Mouse (Mus musculus) midbrain, embryonic 14.5 days (tissue): ENCODE measurements around the gene Tenm3. TPM values are rescaled to one million over a fixed set of nuclear protein-coding genes. Genes with fewer than 3 reads are reported as not detected.

ENCODE experiments used
- ATAC-seq: fragments of 200-750 bp; cut with Nextera tagmentation; 2 replicates; pipeline ENCODE4 v1.8.0; 2017; ENCODE audit warnings: moderate number of reproducible peaks, moderate library complexity; ENCODE audit not compliant: low FRiP score, low TSS enrichment
- DNase-seq: peaks from one replicate; pipeline ENCODE4 v3.0.0-alpha.2; 2015
- H3K27ac ChIP-seq: fragments of 300-500 bp; sonication (generic); replicated peaks from 2 replicates; pipeline ENCODE4 v1.5.1; 2014; ENCODE audit warnings: mild to moderate bottlenecking, low read depth, low read length, moderate library complexity
- H3K27me3 ChIP-seq: fragments of 300-500 bp; sonication (generic); 2 replicates; pipeline ENCODE4 v1.6.1; 2014; ENCODE audit warnings: low read length, control low read depth, mixed read lengths; ENCODE audit not compliant: control insufficient read depth, insufficient read depth
- H3K36me3 ChIP-seq: fragments of 300-500 bp; sonication (generic); 2 replicates; pipeline ENCODE4 v1.6.1; 2014; ENCODE audit warnings: low read length, control low read depth; ENCODE audit not compliant: control insufficient read depth, insufficient read depth
- H3K4me1 ChIP-seq: fragments of 300-500 bp; sonication (generic); 2 replicates; pipeline ENCODE4 v1.6.1; 2014; ENCODE audit warnings: mild to moderate bottlenecking, antibody characterized with exemption, low read length, control low read depth; ENCODE audit not compliant: control insufficient read depth, insufficient read depth
- H3K4me2 ChIP-seq: fragments of 300-500 bp; sonication (generic); 2 replicates; pipeline ENCODE4 v1.6.1; 2014; ENCODE audit warnings: mild to moderate bottlenecking, low read length, moderate library complexity
- H3K4me3 ChIP-seq: fragments of 300-500 bp; sonication (generic); replicated peaks from 2 replicates; pipeline ENCODE4 v1.5.1; 2014; ENCODE audit warnings: low read depth, low read length
- H3K9ac ChIP-seq: fragments of 300-500 bp; sonication (generic); replicated peaks from 2 replicates; pipeline ENCODE4 v1.6.1; 2014; ENCODE audit warnings: mild to moderate bottlenecking, low read length, moderate library complexity
- H3K9me3 ChIP-seq: fragments of 300-500 bp; sonication (generic); 2 replicates; pipeline ENCODE4 v1.6.1; 2016; ENCODE audit warnings: low read length, control low read depth, mixed read lengths; ENCODE audit not compliant: control insufficient read depth
- WGBS: fragments of 180-500 bp; shearing (Covaris S2); extraction: QIAGEN DNeasy Blood & Tissue Kit; methylation state at CpG from one replicate; pipeline ENCODE4 v1.1.7; 2014; 5-methylcytosine and 5-hydroxymethylcytosine counted together
- polyA plus RNA-seq: library from polyadenylated mRNA; unstranded; fragments of >200 nt; fragmentation: Nextera tagmentation; extraction: Ambion mirVana; gene quantifications from 2 replicates; pipeline ENCODE4 v1.2.1, GENCODE M21; 2014

The Tenm3 gene
- polyA plus RNA-seq, 1 experiment from 2014 or later = 61.6 TPM

- no peaks in the 10 kb centered on the region for H3K27me3 ChIP-seq
- DNase-seq (peak; percentile 21), ATAC-seq (peak; percentile 43; the same call in 1 of the 2 replicates)
- no peak overlapping the region for H3K4me2 ChIP-seq
- H3K9me3 ChIP-seq = no peaks in the 10 kb centered on the region
- 16% methylated on average over 13 of the region's 13 CpGs for WGBS
- no peak overlapping the region for H3K9ac ChIP-seq
- no peak overlapping the region for H3K4me3 ChIP-seq
- no peak overlapping the region; the same call in 1 of the 2 replicates for H3K27ac ChIP-seq
- no peaks in the 10 kb centered on the region for H3K36me3 ChIP-seq
- peaks cover 7% of the 10 kb centered on the region for H3K4me1 ChIP-seq
Observed at GRCm38 (mm10) chr8:48748503-48749059, 95.2 kb downstream of the Tenm3 start.

- Histone ChIP-seq H3K9me3 (no peaks in the 10 kb centered on the region), H3K36me3 (no peaks in the 10 kb centered on the region), H3K9ac (no peak overlapping the region), H3K4me2 (no peak overlapping the region), H3K4me3 (no peak overlapping the region), H3K27ac (no peak overlapping the region), H3K27me3 (no peaks in the 10 kb centered on the region), H3K4me1 (peaks cover 22% of the 10 kb centered on the region)
- 93% methylated on average over 4 of the region's 4 CpGs for WGBS
- no peak for ATAC-seq
- DNase-seq = no peak
Observed at GRCm38 (mm10) chr8:48743912-48744311, 99.8 kb downstream of the Tenm3 start.

- peaks cover 17% of the 10 kb centered on the region for H3K4me1 ChIP-seq
- WGBS = 88% methylated on average over 6 of the region's 6 CpGs
- no peak overlapping the region for H3K9ac ChIP-seq
- H3K27ac ChIP-seq = no peak overlapping the region
- no peak overlapping the region for H3K4me3 ChIP-seq
- H3K36me3 ChIP-seq = no peaks in the 10 kb centered on the region
- H3K4me2 ChIP-seq = no peak overlapping the region
- no peaks in the 10 kb centered on the region for H3K9me3 ChIP-seq
- ATAC-seq (no peak), DNase-seq (no peak)
- H3K27me3 ChIP-seq = no peaks in the 10 kb centered on the region
Observed at GRCm38 (mm10) chr8:48742741-48743140, 101.0 kb downstream of the Tenm3 start.

- Histone ChIP-seq H3K27ac (peak overlapping the region; percentile 43; the same call in 1 of the 2 replicates), H3K36me3 (no peaks in the 10 kb centered on the region), H3K9me3 (no peaks in the 10 kb centered on the region), H3K4me2 (peak overlapping the region; percentile 59), H3K9ac (no peak overlapping the region), H3K27me3 (no peaks in the 10 kb centered on the region), H3K4me1 (peaks cover 17% of the 10 kb centered on the region), H3K4me3 (no peak overlapping the region)
- 46% methylated on average over 11 of the region's 11 CpGs for WGBS
- DNase-seq = peak; percentile 49
- no peak for ATAC-seq
Observed at GRCm38 (mm10) chr8:48740951-48741350, 102.8 kb downstream of the Tenm3 start.

- no peak overlapping the region for H3K9ac ChIP-seq
Observed at GRCm38 (mm10) chr8:48740147-48740881, 103.4 kb downstream of the Tenm3 start.

GRCm38 (mm10) chr8:48733731-48734130 is 110.0 kb downstream of the Tenm3 start:
- H3K36me3 ChIP-seq = no peaks in the 10 kb centered on the region
- no peaks in the 10 kb centered on the region for H3K4me1 ChIP-seq
- WGBS = 85% methylated on average over 10 of the region's 10 CpGs

More at GRCm38 (mm10) chr8:48740147-48740881, 103.4 kb downstream of the Tenm3 start:
- H3K4me2 ChIP-seq = peak overlapping the region; percentile 59
- DNase-seq = peak; percentile 79
- no peaks in the 10 kb centered on the region for H3K9me3 ChIP-seq
- peak overlapping the region; percentile 45 for H3K27ac ChIP-seq
- WGBS = 21% methylated on average over 23 of the region's 23 CpGs
- H3K27me3 ChIP-seq = no peaks in the 10 kb centered on the region
- H3K4me3 ChIP-seq = peak overlapping the region; percentile 30
- peaks cover 17% of the 10 kb centered on the region for H3K4me1 ChIP-seq
- no peaks in the 10 kb centered on the region for H3K36me3 ChIP-seq
- peak; percentile 63; the same call in 1 of the 2 replicates for ATAC-seq

GRCm38 (mm10) chr8:48733057-48733456 is 110.7 kb downstream of the Tenm3 start:
- H3K9me3 ChIP-seq = no peaks in the 10 kb centered on the region
- DNase-seq (no peak), ATAC-seq (no peak)
- H3K27me3 ChIP-seq = no peaks in the 10 kb centered on the region
- no peak overlapping the region for H3K4me3 ChIP-seq
- no peak overlapping the region for H3K27ac ChIP-seq
- no peak overlapping the region for H3K9ac ChIP-seq
- WGBS = 79% methylated on average over 4 of the region's 4 CpGs
- no peaks in the 10 kb centered on the region for H3K36me3 ChIP-seq
- H3K4me1 ChIP-seq = no peaks in the 10 kb centered on the region
- no peak overlapping the region for H3K4me2 ChIP-seq

More at GRCm38 (mm10) chr8:48733731-48734130, 110.0 kb downstream of the Tenm3 start:
- Histone ChIP-seq H3K4me2 (no peak overlapping the region), H3K27ac (no peak overlapping the region), H3K9me3 (no peaks in the 10 kb centered on the region), H3K27me3 (no peaks in the 10 kb centered on the region), H3K4me3 (no peak overlapping the region), H3K9ac (no peak overlapping the region)
- ATAC-seq (no peak), DNase-seq (no peak)

GRCm38 (mm10) chr8:48730701-48731100 is 113.0 kb downstream of the Tenm3 start:
- 84% methylated on average over 6 of the region's 6 CpGs for WGBS

More at GRCm38 (mm10) chr8:48730701-48731100, 113.0 kb downstream of the Tenm3 start:
- Histone ChIP-seq H3K9ac (no peak overlapping the region), H3K4me3 (no peak overlapping the region), H3K4me1 (no peaks in the 10 kb centered on the region), H3K36me3 (no peaks in the 10 kb centered on the region), H3K9me3 (no peaks in the 10 kb centered on the region), H3K27me3 (no peaks in the 10 kb centered on the region), H3K27ac (no peak overlapping the region), H3K4me2 (no peak overlapping the region)
- no peak for ATAC-seq
- DNase-seq = no peak
